8 mouse cellular contexts compared by ENCODE assay signal in the genomic region with DNA sequence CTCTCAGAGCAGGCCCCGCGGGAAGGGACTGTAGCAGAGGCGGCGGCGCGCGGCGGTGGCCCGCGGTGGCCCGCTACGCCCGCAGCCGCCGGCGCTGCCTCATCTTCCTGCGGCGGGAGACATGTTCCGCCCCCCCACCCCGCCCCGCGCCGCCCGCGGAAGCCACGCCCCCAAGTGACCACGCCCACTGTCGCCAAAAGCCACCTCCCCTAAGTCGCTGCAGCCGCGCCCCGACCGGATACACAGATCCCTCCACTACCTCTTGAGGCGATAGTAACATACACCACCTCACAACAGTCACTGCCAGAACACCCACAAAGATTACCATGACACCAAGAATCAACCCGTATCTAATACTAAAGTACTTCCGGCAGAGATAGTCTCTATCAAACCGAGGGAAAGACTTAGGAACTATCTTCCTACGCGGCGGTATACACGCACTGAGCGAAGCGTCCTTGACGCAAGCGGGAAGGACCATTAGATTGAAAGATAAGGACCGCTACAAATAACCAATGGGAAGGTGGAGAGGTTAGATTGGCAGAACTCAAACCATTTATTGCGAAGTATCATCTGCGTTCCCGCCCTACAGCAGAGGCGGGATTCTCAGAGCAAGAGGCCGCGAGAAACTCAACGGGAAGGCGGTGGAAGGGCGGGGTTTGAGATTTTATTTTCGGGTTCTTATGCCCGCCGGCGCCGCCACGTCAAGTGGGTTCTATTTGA. TPM values are rescaled to one million over a fixed set of nuclear protein-coding genes. Genes with fewer than 3 reads are reported as not detected.
A peak's percentile ranks its signal among the peaks of the same experiment; 100 is the strongest.
DNase-seq lines count a peak whose midpoint lies in the region; ATAC-seq and TF ChIP-seq lines count a peak whose summit lies in the region.

TSS of gene Tcf3 (minus strand) at position 135 of the 720 bp plus-strand sequence.

- peaks cover 22% of the 10 kb centered on the region for H3K36me3 ChIP-seq in kidney, embryonic 14.5 days (ENCODE audit: control insufficient read depth, insufficient read depth, low read length)
- H3K36me3 ChIP-seq in limb, embryonic 15.5 days, result peaks cover 27% of the 10 kb centered on the region

- H3K9ac ChIP-seq in kidney, embryonic 14.5 days (ENCODE audit: low read depth, low read length), result peak within 1 kb of the TSS; percentile 100
- peak within 1 kb of the TSS; percentile 99 for H3K9ac ChIP-seq in limb, embryonic 15.5 days

- no peaks in the 10 kb centered on the region for H3K27me3 ChIP-seq in kidney, embryonic 14.5 days (ENCODE audit: control insufficient read depth, insufficient read depth, low read length)
- peaks cover 7% of the 10 kb centered on the region for H3K27me3 ChIP-seq in limb, embryonic 15.5 days

- H3K9me3 ChIP-seq in kidney, embryonic 14.5 days (ENCODE audit: control insufficient read depth, low read length), result no peaks in the 10 kb centered on the region
- H3K9me3 ChIP-seq in limb, embryonic 15.5 days, result no peaks in the 10 kb centered on the region

- H3K4me3 ChIP-seq in bone marrow macrophage, adult 2 months (ENCODE audit: insufficient read depth, low read length), result peak within 1 kb of the TSS; percentile 95
- peak within 1 kb of the TSS; percentile 98 for H3K4me3 ChIP-seq in embryonic fibroblast, embryonic 13.5 days (ENCODE audit: insufficient read depth, low read length)
- H3K4me3 ChIP-seq in kidney, embryonic 14.5 days (ENCODE audit: low read length), result peak within 1 kb of the TSS; percentile 98
- peak within 1 kb of the TSS; percentile 96 for H3K4me3 ChIP-seq in limb, embryonic 15.5 days

- peak within 1 kb of the TSS; percentile 92 for H3K4me2 ChIP-seq in kidney, embryonic 14.5 days (replicated peaks; ENCODE audit: low read depth, low read length)
- H3K4me2 ChIP-seq in limb, embryonic 15.5 days, result peak within 1 kb of the TSS; percentile 65

- WGBS in kidney, embryonic 14.5 days, result under 1% methylated on average over 58 of the region's 61 CpGs
- under 1% methylated on average over 39 of the region's 61 CpGs for WGBS in limb, embryonic 15.5 days

- no peak for TF ChIP-seq POLR2A in bone marrow macrophage, adult 2 months (IDR thresholded peaks at IDR 0.05; ENCODE audit: borderline replicate concordance, low read depth, low read length)
- peak; percentile 66 for TF ChIP-seq POLR2A in embryonic fibroblast, embryonic 13.5 days (IDR thresholded peaks at IDR 0.05; ENCODE audit: low read depth, low read length)

- H3K27ac ChIP-seq in bone marrow macrophage, adult 2 months (ENCODE audit: insufficient read depth, low read depth, low read length), result peak within 1 kb of the TSS; percentile 90
- peak within 1 kb of the TSS; percentile 98 for H3K27ac ChIP-seq in embryonic fibroblast, embryonic 13.5 days (ENCODE audit: insufficient read depth, low read length)
- peak within 1 kb of the TSS; percentile 91 for H3K27ac ChIP-seq in kidney, embryonic 14.5 days (ENCODE audit: low read depth, low read length)
- H3K27ac ChIP-seq in limb, embryonic 15.5 days, result peak within 1 kb of the TSS; percentile 94

- DNase-seq in A20 (ENCODE audit: low read depth, low spot score), result peak; percentile 99
- DNase-seq in heart, adult 9 months (ENCODE audit: low spot score in 2 of 2), result peak; percentile 98 to 99
- peak; percentile 91 to 93 for DNase-seq in monocyte, adult 2 months (ENCODE audit: low read depth in 1 of 2, low spot score in 2 of 2)
- peak; percentile 96 to 97 for DNase-seq in spleen, postnatal 36 days (ENCODE audit: low spot score in 2 of 2)

- peaks cover 3% of the 10 kb centered on the region for H3K4me1 ChIP-seq in bone marrow macrophage, adult 2 months (ENCODE audit: control insufficient read depth, insufficient read depth, low read length)
- H3K4me1 ChIP-seq in embryonic fibroblast, embryonic 13.5 days (ENCODE audit: control insufficient read depth, insufficient read depth, low read length), result no peaks in the 10 kb centered on the region; the same call in 1 of the 2 replicates
- H3K4me1 ChIP-seq in kidney, embryonic 14.5 days (ENCODE audit: control insufficient read depth, insufficient read depth, low read length), result peaks cover 28% of the 10 kb centered on the region
- H3K4me1 ChIP-seq in limb, embryonic 15.5 days, result peaks cover 41% of the 10 kb centered on the region

- no peak for TF ChIP-seq CTCF in bone marrow macrophage, adult 2 months (IDR thresholded peaks at IDR 0.05; ENCODE audit: low read depth, low read length)
- TF ChIP-seq CTCF in embryonic fibroblast, embryonic 13.5 days (IDR thresholded peaks at IDR 0.05; ENCODE audit: borderline replicate concordance, insufficient read depth, low read length), result no peak

- peak; percentile 92 for ATAC-seq in kidney, embryonic 14.5 days (ENCODE audit: low FRiP score, low TSS enrichment)
- ATAC-seq in limb, embryonic 15.5 days (ENCODE audit: insufficient number of reproducible peaks, low FRiP score, low TSS enrichment, low read depth), result peak; percentile 92

RNA-seq across cellular contexts. Expression of gene Tcf3, which starts in this region (rescaled TPM):
- 25.5 and 27.4 TPM in 2 replicates for polyA plus RNA-seq in bone marrow macrophage, adult 2 months (2012; ENCODE audit: insufficient read depth, insufficient read length, missing spikeins)
- polyA plus RNA-seq in embryonic fibroblast, embryonic 13.5 days (2011; ENCODE audit: insufficient read length, low read depth, missing spikeins), result 64.8 and 72.9 TPM in 2 replicates
- polyA plus RNA-seq in kidney, embryonic 14.5 days (2014; fragmentation: Nextera tagmentation; extraction: Ambion mirVana), result 134 and 162 TPM in 2 replicates
- 94.8 and 110 TPM in 2 replicates for polyA plus RNA-seq in limb, embryonic 15.5 days (2015; fragmentation: Nextera tagmentation; extraction: Ambion mirVana)

Comparison
In these comparisons a context has a peak if more than half of its experiments do, and no peak if none do; other contexts are left out.
1. Peak in every context shown above with its lines: DNase-seq, ATAC-seq, H3K4me3 ChIP-seq and H3K27ac ChIP-seq.